Mouse (Mus musculus) heart, postnatal 0 days (tissue): Measurements from ENCODE around the gene Wdfy2. TPM values are rescaled to one million over a fixed set of nuclear protein-coding genes. Genes with fewer than 3 reads are reported as not detected.

Source experiments
- ATAC-seq: fragments of 200-750 bp; cut with Nextera tagmentation; 2 replicates; pipeline ENCODE4 v1.8.0; 2017; ENCODE audit warnings: low read depth, moderate number of reproducible peaks, moderate library complexity; ENCODE audit not compliant: insufficient read depth
- DNase-seq: peaks from one replicate; pipeline ENCODE4 v3.0.0-alpha.2; 2016; ENCODE audit warnings: low spot score
- H3K27ac ChIP-seq: fragments of 300-500 bp; sonication (generic); 2 replicates; pipeline ENCODE4 v1.5.1; 2014; ENCODE audit warnings: low read depth, mild to moderate bottlenecking
- H3K27me3 ChIP-seq: fragments of 300-500 bp; sonication (generic); 2 replicates; pipeline ENCODE4 v1.6.1; 2014; ENCODE audit warnings: low read length, mixed read lengths; ENCODE audit not compliant: control insufficient read depth, insufficient read depth
- H3K36me3 ChIP-seq: fragments of 300-500 bp; sonication (generic); replicated peaks from 2 replicates; pipeline ENCODE4 v1.6.1; 2014; ENCODE audit warnings: low read length, mixed read lengths; ENCODE audit not compliant: control insufficient read depth, insufficient read depth
- H3K4me1 ChIP-seq: fragments of 300-500 bp; sonication (generic); 2 replicates; pipeline ENCODE4 v1.6.1; 2014; ENCODE audit warnings: antibody characterized with exemption; ENCODE audit not compliant: control insufficient read depth, insufficient read depth
- H3K4me2 ChIP-seq: fragments of 300-500 bp; sonication (generic); 2 replicates; pipeline ENCODE4 v1.6.1; 2014; ENCODE audit warnings: low read depth, mild to moderate bottlenecking, low read length, moderate library complexity
- H3K4me3 ChIP-seq: fragments of 300-500 bp; sonication (generic); 2 replicates; pipeline ENCODE4 v1.5.1; 2014; ENCODE audit warnings: low read depth, low read length
- H3K9ac ChIP-seq: fragments of 300-500 bp; sonication (generic); replicated peaks from 2 replicates; pipeline ENCODE4 v1.6.1; 2014; ENCODE audit warnings: low read depth, low read length, mixed read lengths
- H3K9me3 ChIP-seq: fragments of 300-500 bp; sonication (generic); replicated peaks from 2 replicates; pipeline ENCODE4 v1.6.1; 2016; ENCODE audit warnings: low read length; ENCODE audit not compliant: control insufficient read depth
- CTCF ChIP-seq: IDR thresholded peaks from 2 replicates; pipeline ENCODE4 v1.5.1; 2016; ENCODE audit warnings: antibody characterized with exemption, control low read depth, low read depth
- EP300 ChIP-seq: IDR thresholded peaks from 2 replicates; pipeline ENCODE4 v1.6.1; 2016; ENCODE audit warnings: antibody characterized with exemption, low read depth
- WGBS: fragments of 180-500 bp; shearing (Covaris S2); extraction: QIAGEN DNeasy Blood & Tissue Kit; methylation state at CpG from one replicate; pipeline ENCODE4 v1.1.7; 2014; 5-methylcytosine and 5-hydroxymethylcytosine counted together
- polyA plus RNA-seq: library from polyadenylated mRNA; unstranded; fragments of >200 nt; fragmentation: Nextera tagmentation; extraction: Ambion mirVana; gene quantifications from 2 replicates; pipeline ENCODE4 v1.2.1, GENCODE M21; 2015
- total RNA-seq: library from RNA; depleted of rRNA; stranded (reverse); fragments of >200 nt; gene quantifications from 2 replicates; pipeline ENCODE4 v1.2.3, GENCODE M21; 2014; ENCODE audit warnings: low replicate concordance

Wdfy2 gene
- total and polyA plus RNA-seq, 2 experiments from 2014 or later, result 1.8 to 11.8 TPM

DNA sequence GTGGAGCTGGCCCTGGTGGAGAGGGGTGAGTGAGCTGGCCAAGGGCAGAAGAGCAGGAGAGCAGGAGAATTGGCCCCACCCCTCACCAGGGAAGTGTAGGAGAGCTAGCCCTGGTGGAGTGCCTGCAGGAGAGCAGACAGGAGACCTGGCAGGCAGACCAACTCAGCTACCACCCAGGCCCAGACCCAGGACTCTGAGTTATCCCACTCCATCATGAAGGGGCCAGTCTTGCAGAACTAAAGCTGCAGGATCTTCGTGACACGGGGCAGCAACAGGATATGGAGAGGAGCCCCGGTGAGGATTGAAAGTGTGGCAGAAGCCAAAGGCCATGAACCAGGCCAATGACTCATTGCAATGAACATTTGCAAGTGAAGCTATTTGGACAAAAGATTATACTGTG is 30.6 kb upstream of the Wdfy2 start:
- no peak overlapping the region for H3K4me2 ChIP-seq
- no peak; the same call in 1 of the 2 replicates for ATAC-seq
- H3K4me3 ChIP-seq, result no peak overlapping the region
- H3K9ac ChIP-seq, result no peak overlapping the region
- H3K27me3 ChIP-seq, result no peaks in the 10 kb centered on the region
- no peaks in the 10 kb centered on the region for H3K9me3 ChIP-seq
- no peak overlapping the region for H3K27ac ChIP-seq
- TF ChIP-seq CTCF (no peak), EP300 (no peak)
- DNase-seq, result no peak
- H3K4me1 ChIP-seq, result no peaks in the 10 kb centered on the region
- no peaks in the 10 kb centered on the region for H3K36me3 ChIP-seq
- 44% methylated on average over 3 of the region's 3 CpGs for WGBS

GRCm38 (mm10) chr14:62808661-62809523 is 28.6 kb upstream of the Wdfy2 start:
- Histone ChIP-seq H3K36me3 (no peaks in the 10 kb centered on the region), H3K4me1 (no peaks in the 10 kb centered on the region), H3K4me3 (no peak overlapping the region), H3K27ac (no peak overlapping the region), H3K27me3 (no peaks in the 10 kb centered on the region), H3K9ac (no peak overlapping the region), H3K4me2 (no peak overlapping the region), H3K9me3 (no peaks in the 10 kb centered on the region)
- no peak for TF ChIP-seq CTCF
- TF ChIP-seq EP300, result no peak
- no peak for ATAC-seq
- DNase-seq, result no peak
- WGBS, result 51% methylated on average over 7 of the region's 7 CpGs

GRCm38 (mm10) chr14:62812765-62813164 is 24.7 kb upstream of the Wdfy2 start:
- DNase-seq (no peak), ATAC-seq (no peak)
- TF ChIP-seq EP300 (no peak), CTCF (no peak)

DNA sequence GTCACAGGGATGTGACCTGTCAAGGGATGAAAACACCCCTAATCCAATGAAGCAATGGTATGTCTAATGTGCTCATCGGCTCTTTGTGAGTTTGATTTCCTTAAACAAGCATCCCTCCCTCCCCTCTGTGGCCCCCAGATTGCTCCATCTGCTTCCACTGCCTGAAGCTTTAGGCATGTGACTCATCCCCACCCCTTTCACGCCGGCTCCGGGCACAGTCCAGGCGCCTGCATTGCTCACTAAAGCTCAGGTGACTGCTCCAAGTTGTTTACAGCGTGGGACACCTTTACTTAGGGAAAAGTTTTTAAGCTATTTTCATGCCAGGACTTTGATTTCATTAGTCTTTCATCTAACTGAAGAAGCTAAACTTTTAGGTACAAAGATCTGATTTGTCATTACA is 22.9 kb upstream of the Wdfy2 start:
- no peak overlapping the region for H3K4me3 ChIP-seq
- H3K27me3 ChIP-seq, result no peaks in the 10 kb centered on the region
- H3K9me3 ChIP-seq, result no peaks in the 10 kb centered on the region
- H3K4me1 ChIP-seq, result no peaks in the 10 kb centered on the region
- ATAC-seq, result no peak
- TF ChIP-seq EP300, result no peak
- no peak for TF ChIP-seq CTCF
- no peaks in the 10 kb centered on the region for H3K36me3 ChIP-seq
- no peak for DNase-seq
- WGBS, result 62% methylated on average over 6 of the region's 6 CpGs
- no peak overlapping the region for H3K9ac ChIP-seq
- no peak overlapping the region for H3K27ac ChIP-seq
- no peak overlapping the region for H3K4me2 ChIP-seq

More at GRCm38 (mm10) chr14:62812765-62813164, 24.7 kb upstream of the Wdfy2 start:
- WGBS, result 42% methylated on average over 5 of the region's 5 CpGs
- Histone ChIP-seq H3K36me3 (no peaks in the 10 kb centered on the region), H3K9ac (no peak overlapping the region), H3K9me3 (no peaks in the 10 kb centered on the region), H3K4me3 (no peak overlapping the region), H3K27ac (no peak overlapping the region), H3K27me3 (no peaks in the 10 kb centered on the region), H3K4me1 (no peaks in the 10 kb centered on the region), H3K4me2 (no peak overlapping the region)

- DNase-seq, result no peak
- Histone ChIP-seq H3K9ac (no peak overlapping the region), H3K27me3 (no peaks in the 10 kb centered on the region), H3K4me1 (no peaks in the 10 kb centered on the region), H3K27ac (no peak overlapping the region), H3K9me3 (no peaks in the 10 kb centered on the region), H3K4me3 (no peak overlapping the region), H3K4me2 (no peak overlapping the region), H3K36me3 (no peaks in the 10 kb centered on the region)
- WGBS, result 76% methylated on average over 4 of the region's 4 CpGs
- TF ChIP-seq CTCF (no peak), EP300 (no peak)
- ATAC-seq, result no peak
Observed at GRCm38 (mm10) chr14:62816827-62817226, 20.7 kb upstream of the Wdfy2 start.
